Mouse (Mus musculus): ENCODE measurements around the gene Hdgfl1.

Gene Hdgfl1

GRCm38 (mm10) chr13:26769955-26770354 lies at the start of gene Hdgfl1:
Hdgfl1 (minus strand) TSS chr13:26770165.
- DNase-seq: no peak

GRCm38 (mm10) chr13:26795460-26795859 lies 25.5 kb upstream of the Hdgfl1 start:
- no peak for DNase-seq

GRCm38 (mm10) chr13:26769424-26769823 lies 541 bp downstream of the Hdgfl1 start:
- no peak for DNase-seq

GRCm38 (mm10) chr13:26761966-26762803 lies 7.8 kb downstream of the Hdgfl1 start:
- DNase-seq: no peak

- no peak for DNase-seq
Measured at GRCm38 (mm10) chr13:26752863-26753262, 17.1 kb downstream of the Hdgfl1 start.

- DNase-seq: no peak
Measured at GRCm38 (mm10) chr13:26752414-26752813, 17.6 kb downstream of the Hdgfl1 start.

- no peak for DNase-seq
Measured at GRCm38 (mm10) chr13:26745760-26746457, 24.1 kb downstream of the Hdgfl1 start.

GRCm38 (mm10) chr13:26745059-26745759 lies 24.8 kb downstream of the Hdgfl1 start:
- DNase-seq: no peak

GRCm38 (mm10) chr13:26744068-26744467 lies 25.9 kb downstream of the Hdgfl1 start:
- no peak for DNase-seq

GRCm38 (mm10) chr13:26734981-26735380 lies 35.0 kb downstream of the Hdgfl1 start:
- no peak for DNase-seq

- DNase-seq: no peak
Measured at GRCm38 (mm10) chr13:26724250-26724649, 45.7 kb downstream of the Hdgfl1 start.

GRCm38 (mm10) chr13:26721333-26721732 lies 48.6 kb downstream of the Hdgfl1 start:
- no peak for DNase-seq

GRCm38 (mm10) chr13:26720917-26721316 lies 49.0 kb downstream of the Hdgfl1 start:
- no peak for DNase-seq

GRCm38 (mm10) chr13:26719146-26719715 lies 50.7 kb downstream of the Hdgfl1 start:
- no peak for DNase-seq
